Mouse (Mus musculus) cortical plate, adult 2 months (tissue): Measurements from ENCODE around the gene Cep128.

Source experiments
- CTCF ChIP-seq: fragments of 200-500 bp; IDR thresholded peaks from 2 replicates; pipeline ENCODE4 v1.5.1; 2011; ENCODE audit warnings: mild to moderate bottlenecking, control low read depth, low read length; ENCODE audit not compliant: insufficient read depth; ENCODE audit errors: extremely low read depth
- POLR2A ChIP-seq: fragments of 200-500 bp; IDR thresholded peaks from 2 replicates; pipeline ENCODE4 v1.6.1; 2011; ENCODE audit warnings: mild to moderate bottlenecking, low read length, control low read depth; ENCODE audit not compliant: insufficient read depth; ENCODE audit errors: extremely low read depth

DNA sequence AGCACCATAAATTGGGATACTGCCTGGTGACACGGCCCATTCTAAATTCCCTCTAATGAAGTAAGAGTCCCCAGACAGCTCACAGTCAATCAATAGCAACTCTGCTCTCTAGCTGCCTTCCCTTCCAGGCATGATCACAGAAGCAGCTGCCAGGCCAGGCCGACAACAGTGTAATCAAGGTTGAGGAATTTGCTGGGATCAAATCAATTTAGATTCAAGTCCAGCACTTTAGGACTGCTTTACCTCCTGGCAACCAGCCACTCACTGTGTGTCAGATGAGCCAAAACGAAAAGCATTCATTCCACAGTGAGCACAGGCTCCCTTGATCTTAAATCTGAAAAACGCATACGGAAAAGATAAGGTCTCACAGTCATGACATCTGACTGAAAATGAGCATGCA lies 118.7 kb downstream of the Cep128 start:
- TF ChIP-seq CTCF (no peak), POLR2A (no peak)
